Mouse (Mus musculus): ENCODE measurements around the gene Lztr1. TPM values are rescaled to one million over a fixed set of nuclear protein-coding genes. Genes with fewer than 3 reads are reported as not detected.
A peak's percentile ranks its signal among the peaks of the same experiment; 100 is the strongest.

Lztr1 gene
- polyA plus RNA-seq, 1 experiment from 2014 or later, result 129 TPM

DNA sequence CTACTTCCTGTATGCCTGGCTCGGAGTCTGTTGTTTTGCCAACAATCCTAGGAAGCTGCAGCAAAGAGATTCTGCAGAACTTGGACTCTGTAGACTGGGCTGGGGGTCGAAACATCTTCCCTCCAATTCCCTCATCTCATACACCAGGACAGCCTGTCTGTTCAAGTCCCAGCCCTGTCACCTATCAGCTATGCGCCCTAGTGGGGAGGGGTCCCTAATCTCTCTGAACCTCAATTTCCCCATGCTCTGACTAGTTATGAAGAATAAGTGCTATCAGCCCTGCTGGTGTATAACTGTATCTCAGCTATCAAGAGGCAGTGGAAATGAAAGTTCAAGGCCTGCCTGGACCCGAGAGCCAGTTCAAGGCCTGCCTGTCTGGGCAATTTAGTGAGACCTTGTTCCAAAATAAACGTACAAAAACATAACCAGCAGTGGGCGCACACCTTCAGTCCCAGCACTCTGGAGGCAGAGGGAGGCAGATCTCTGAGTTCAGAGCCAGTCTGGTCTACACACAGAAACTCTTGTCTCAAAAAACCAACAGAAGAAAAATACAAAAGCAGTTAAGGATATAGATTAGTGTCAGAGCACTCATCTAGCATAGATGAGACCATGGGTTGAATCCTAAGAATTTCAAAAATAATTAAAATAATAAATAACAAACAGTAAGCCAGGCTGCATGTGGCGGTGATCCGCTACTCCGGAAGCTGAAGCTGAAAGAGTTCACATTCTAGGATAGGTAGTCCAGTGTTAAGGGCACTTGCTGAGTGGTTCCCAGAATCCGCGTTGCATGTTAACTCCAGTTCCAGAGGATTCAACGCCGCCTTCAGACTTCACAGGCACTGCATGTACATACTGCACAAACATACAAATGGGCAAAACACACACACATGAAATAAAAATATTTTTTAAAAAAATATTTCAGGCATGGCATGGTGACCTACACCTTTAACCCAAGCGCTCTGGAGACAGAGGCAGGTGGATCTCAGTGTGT lies 19.7 kb upstream of the Lztr1 start:
- TF ChIP-seq CTCF (IDR thresholded peaks at IDR 0.05; ENCODE audit: low read depth), result peak; percentile 61
- no peak overlapping the region; the same call in 1 of the 2 replicates for H3K9ac ChIP-seq (ENCODE audit: low read depth, low read length)
- no peaks in the 10 kb centered on the region for H3K9me3 ChIP-seq (ENCODE audit: control insufficient read depth)
- peaks cover 4% of the 10 kb centered on the region; the same call in 1 of the 2 replicates for H3K4me1 ChIP-seq (replicated peaks; ENCODE audit: control insufficient read depth, insufficient read depth, low read length)
- H3K4me2 ChIP-seq (replicated peaks; ENCODE audit: low read depth), result peak overlapping the region; percentile 95
- no peak overlapping the region for H3K27ac ChIP-seq (ENCODE audit: low read depth, low read length)
- 0 out of 2 replicates have a peak, but pooled peaks cover 5% of the 10 kb centered on the region for H3K27me3 ChIP-seq (replicated peaks; ENCODE audit: control insufficient read depth, insufficient read depth, low read length)
- 44% methylated on average over 14 of the region's 14 CpGs for WGBS
- peaks cover 29% of the 10 kb centered on the region for H3K36me3 ChIP-seq (ENCODE audit: control insufficient read depth, insufficient read depth)
- ATAC-seq, result no peak
- H3K4me3 ChIP-seq (ENCODE audit: low read depth, low read length), result peak overlapping the region; percentile 50

DNA sequence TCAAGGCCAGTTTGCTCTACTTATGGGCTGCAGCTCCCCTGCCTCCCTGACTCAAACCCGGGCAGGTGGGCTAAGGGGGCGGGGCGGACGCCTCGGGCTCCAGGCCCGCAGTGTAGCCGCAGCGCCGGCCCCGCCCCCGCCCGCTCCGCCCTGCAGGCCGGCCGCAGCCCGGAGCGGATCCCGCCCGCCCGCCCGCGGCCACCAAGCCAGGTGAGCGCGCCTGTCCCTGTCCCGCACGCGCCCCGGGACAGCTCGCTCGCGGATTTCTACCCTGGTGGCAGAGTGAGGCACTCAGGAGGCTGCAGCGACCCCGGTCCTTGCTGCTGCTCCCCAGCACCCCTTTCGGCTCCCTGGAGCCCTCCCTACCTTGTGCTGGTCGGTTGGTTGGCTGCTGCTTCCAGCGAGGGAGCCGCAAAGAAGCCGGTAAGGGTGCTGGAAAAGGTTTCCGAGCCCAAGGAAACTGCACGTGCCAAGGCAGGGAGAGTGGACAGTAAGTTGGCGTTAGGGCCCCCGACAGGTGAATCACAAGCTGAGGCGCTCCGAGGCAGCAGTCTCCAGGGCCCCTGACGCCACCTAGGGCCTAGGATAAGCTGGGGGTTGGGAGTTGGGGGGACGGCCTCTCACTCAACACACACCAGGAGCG lies 18.9 kb upstream of the Lztr1 start, which contains the start of gene Aifm3:
TSS of gene Aifm3 (plus strand) at position 143 of the 643 bp plus-strand sequence.
- TF ChIP-seq CTCF (IDR thresholded peaks at IDR 0.05; ENCODE audit: low read depth), result peak; percentile 21; the same call in 1 of the 2 replicates
- peaks cover 4% of the 10 kb centered on the region; the same call in 1 of the 2 replicates for H3K4me1 ChIP-seq (replicated peaks; ENCODE audit: control insufficient read depth, insufficient read depth, low read length)
- 2% methylated on average over 44 of the region's 47 CpGs for WGBS
- no peak within 1 kb of the TSS for H3K27ac ChIP-seq (ENCODE audit: low read depth, low read length)
- H3K4me3 ChIP-seq (ENCODE audit: low read depth, low read length), result peak within 1 kb of the TSS; percentile 50
- 0 out of 2 replicates have a peak, but pooled peaks cover 5% of the 10 kb centered on the region for H3K27me3 ChIP-seq (replicated peaks; ENCODE audit: control insufficient read depth, insufficient read depth, low read length)
- ATAC-seq, result peak; percentile 74
- peak within 1 kb of the TSS; percentile 60 for H3K9ac ChIP-seq (ENCODE audit: low read depth, low read length)
- no peaks in the 10 kb centered on the region for H3K9me3 ChIP-seq (ENCODE audit: control insufficient read depth)
- H3K36me3 ChIP-seq (ENCODE audit: control insufficient read depth, insufficient read depth), result peaks cover 26% of the 10 kb centered on the region
- peak within 1 kb of the TSS; percentile 95 for H3K4me2 ChIP-seq (replicated peaks; ENCODE audit: low read depth)

DNA sequence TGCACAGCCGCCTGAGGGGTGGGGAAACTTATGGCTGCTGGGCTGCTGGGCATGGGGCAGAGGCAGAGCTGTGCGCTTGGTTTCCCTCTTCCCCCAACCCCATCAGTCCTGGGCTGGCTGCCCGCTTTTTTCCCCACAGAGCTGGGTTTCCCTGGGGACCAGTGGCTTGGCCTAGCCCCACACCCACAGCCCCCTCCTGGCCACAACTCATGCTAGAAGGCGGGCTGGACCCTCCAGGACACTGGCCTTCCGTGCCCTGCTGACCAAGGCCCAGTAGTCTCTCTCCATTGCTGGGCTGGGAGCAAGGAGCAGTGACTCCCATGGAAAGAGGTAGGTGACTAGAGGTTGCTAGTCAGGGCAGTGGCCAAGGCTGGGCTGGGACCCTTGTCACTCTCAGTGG lies 17.3 kb upstream of the Lztr1 start:
- H3K27ac ChIP-seq (ENCODE audit: low read depth, low read length), result no peak overlapping the region
- ATAC-seq, result no peak
- H3K9ac ChIP-seq (ENCODE audit: low read depth, low read length), result no peak overlapping the region
- no peak overlapping the region for H3K4me3 ChIP-seq (ENCODE audit: low read depth, low read length)
- H3K4me1 ChIP-seq (replicated peaks; ENCODE audit: control insufficient read depth, insufficient read depth, low read length), result peaks cover 4% of the 10 kb centered on the region; the same call in 1 of the 2 replicates
- H3K4me2 ChIP-seq (replicated peaks; ENCODE audit: low read depth), result no peak overlapping the region
- WGBS, result 91% methylated on average over 5 of the region's 5 CpGs
- TF ChIP-seq CTCF (IDR thresholded peaks at IDR 0.05; ENCODE audit: low read depth), result no peak
- peaks cover 13% of the 10 kb centered on the region for H3K36me3 ChIP-seq (ENCODE audit: control insufficient read depth, insufficient read depth)
- no peaks in the 10 kb centered on the region for H3K9me3 ChIP-seq (ENCODE audit: control insufficient read depth)
- 0 out of 2 replicates have a peak, but pooled peaks cover 5% of the 10 kb centered on the region for H3K27me3 ChIP-seq (replicated peaks; ENCODE audit: control insufficient read depth, insufficient read depth, low read length)

DNA sequence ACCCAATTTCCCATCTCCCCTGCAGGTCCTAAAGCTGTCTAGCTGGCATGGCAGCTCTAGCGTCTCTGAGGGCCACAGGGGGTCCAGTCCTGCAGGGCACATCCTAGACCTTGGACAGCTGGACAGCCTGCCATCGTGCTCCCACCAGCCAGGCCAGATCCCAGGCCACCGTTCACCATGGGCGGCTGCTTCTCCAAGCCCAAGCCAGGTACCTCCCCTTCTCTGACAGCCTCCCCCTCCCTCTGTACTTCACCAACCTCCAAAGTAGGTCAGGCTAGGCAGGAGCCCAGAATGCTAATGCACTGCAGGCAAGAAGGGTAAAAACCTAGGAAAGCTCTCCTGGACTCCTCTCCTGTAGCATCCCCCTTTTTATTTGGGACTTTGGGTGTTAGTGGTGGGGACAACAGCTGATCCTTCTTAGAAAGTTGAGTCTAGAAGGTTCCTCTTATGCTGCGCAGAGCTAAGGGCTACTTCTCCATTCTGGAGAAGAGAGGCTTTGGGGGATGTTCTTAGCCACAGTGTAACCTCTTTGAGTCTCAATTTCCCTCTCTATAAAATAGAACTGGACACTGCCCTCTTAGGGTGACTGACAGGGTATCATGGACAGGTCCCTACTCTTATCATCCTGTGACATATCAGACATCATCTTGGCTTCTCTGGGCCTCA lies 16.5 kb upstream of the Lztr1 start:
- no peaks in the 10 kb centered on the region; the same call in 1 of the 2 replicates for H3K4me1 ChIP-seq (replicated peaks; ENCODE audit: control insufficient read depth, insufficient read depth, low read length)
- no peaks in the 10 kb centered on the region for H3K9me3 ChIP-seq (ENCODE audit: control insufficient read depth)
- H3K36me3 ChIP-seq (ENCODE audit: control insufficient read depth, insufficient read depth), result peaks cover 10% of the 10 kb centered on the region
- no peak overlapping the region for H3K9ac ChIP-seq (ENCODE audit: low read depth, low read length)
- H3K27me3 ChIP-seq (replicated peaks; ENCODE audit: control insufficient read depth, insufficient read depth, low read length), result 0 out of 2 replicates have a peak, but pooled peaks cover 5% of the 10 kb centered on the region
- H3K4me2 ChIP-seq (replicated peaks; ENCODE audit: low read depth), result no peak overlapping the region
- no peak overlapping the region for H3K27ac ChIP-seq (ENCODE audit: low read depth, low read length)
- no peak for ATAC-seq
- no peak overlapping the region for H3K4me3 ChIP-seq (ENCODE audit: low read depth, low read length)
- 70% methylated on average over 5 of the region's 5 CpGs for WGBS
- TF ChIP-seq CTCF (IDR thresholded peaks at IDR 0.05; ENCODE audit: low read depth), result no peak

DNA sequence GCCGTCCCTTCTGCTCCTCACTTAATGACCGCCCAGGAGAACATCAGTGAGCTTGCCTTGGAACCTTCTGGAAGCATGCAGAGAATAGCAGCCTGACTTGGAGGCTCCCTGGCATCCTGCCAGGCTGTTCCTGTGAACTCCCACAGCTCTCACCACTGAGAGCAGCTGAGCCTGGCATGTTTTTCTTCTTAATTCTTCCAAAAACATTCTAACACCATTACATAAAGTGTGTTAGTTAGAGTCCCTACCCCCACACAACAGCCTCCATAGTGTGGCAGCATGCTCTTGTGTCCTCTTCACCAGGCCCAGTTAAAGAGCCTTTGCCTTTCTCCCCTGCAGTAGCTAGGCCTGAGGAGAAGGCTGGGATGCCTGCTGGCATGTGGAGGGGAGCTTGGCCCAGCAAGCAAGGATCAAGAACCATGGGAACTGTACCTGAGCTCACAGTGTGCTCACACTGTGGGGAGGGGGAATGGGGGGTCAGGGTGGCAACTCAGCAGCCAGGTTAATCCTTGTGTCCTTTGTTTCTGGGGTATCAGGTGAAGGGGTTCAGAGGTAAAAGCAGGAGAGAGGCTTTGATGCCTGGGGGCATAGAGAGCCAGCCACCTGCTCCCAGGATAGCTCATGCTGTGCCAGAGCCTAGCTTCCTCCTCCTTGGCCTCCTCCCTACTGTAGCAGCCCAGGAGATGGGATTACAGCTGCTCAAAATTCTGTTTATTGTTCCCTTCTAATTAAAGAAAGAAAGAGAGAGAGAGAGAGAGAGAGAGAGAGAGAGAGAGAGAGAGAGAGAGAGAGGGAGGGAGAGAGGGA lies 11.8 kb upstream of the Lztr1 start:
- H3K9ac ChIP-seq (ENCODE audit: low read depth, low read length), result no peak overlapping the region
- ATAC-seq, result no peak

More for the DNA sequence above, 11.8 kb upstream of the Lztr1 start:
- no peaks in the 10 kb centered on the region for H3K27me3 ChIP-seq (replicated peaks; ENCODE audit: control insufficient read depth, insufficient read depth, low read length)
- no peaks in the 10 kb centered on the region for H3K36me3 ChIP-seq (ENCODE audit: control insufficient read depth, insufficient read depth)
- WGBS, result 47% methylated on average over 2 of the region's 2 CpGs
- no peaks in the 10 kb centered on the region for H3K9me3 ChIP-seq (ENCODE audit: control insufficient read depth)
- no peaks in the 10 kb centered on the region for H3K4me1 ChIP-seq (replicated peaks; ENCODE audit: control insufficient read depth, insufficient read depth, low read length)
- no peak for TF ChIP-seq CTCF (IDR thresholded peaks at IDR 0.05; ENCODE audit: low read depth)
- H3K4me3 ChIP-seq (ENCODE audit: low read depth, low read length), result no peak overlapping the region
- H3K27ac ChIP-seq (ENCODE audit: low read depth, low read length), result no peak overlapping the region
- no peak overlapping the region for H3K4me2 ChIP-seq (replicated peaks; ENCODE audit: low read depth)

Data from intestine, postnatal 0 days (tissue).